Comparison of ENCODE assay signal across 26 mouse cellular contexts in the genomic region with DNA sequence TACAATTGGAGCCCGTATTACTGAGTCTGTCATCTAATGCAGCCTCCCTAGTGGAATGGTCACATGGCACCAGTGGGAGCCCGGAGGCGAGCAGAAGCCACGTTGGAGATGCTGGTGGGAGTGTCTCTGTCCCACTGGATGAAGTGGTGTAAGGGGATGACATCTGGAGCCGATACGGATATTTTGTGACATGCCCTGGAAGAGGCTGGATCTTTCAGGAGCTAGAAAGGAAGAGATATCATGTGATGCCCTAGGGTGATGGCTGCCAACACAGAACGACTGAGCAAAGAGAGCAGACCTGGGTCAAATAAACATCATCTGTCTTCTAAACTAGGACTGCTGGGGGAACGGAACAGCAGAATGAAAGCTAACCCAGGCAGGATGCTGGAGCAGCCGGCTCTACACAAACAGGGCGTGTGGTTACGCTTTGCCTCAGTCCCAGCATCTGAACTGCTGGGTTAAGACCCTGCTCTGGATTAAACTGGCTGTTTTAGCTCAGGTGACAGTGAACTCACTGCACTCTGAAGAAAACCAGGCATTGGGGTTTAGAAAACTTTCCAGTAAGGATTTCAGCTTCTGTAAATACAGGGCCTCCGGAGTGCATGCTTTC.
DNase-seq lines count a peak whose midpoint lies in the region; ATAC-seq lines count a peak whose summit lies in the region.
"Had no signal": no experiment of that assay in that cellular context is flagged by ENCODE, and none has a peak within 500 bp of the region (broad histone marks: within the 10 kb centered on the region; RNA-seq: fewer than 3 reads in every experiment).

No protein-coding gene starts in this region.

- intact Hi-C loops in heart, postnatal 36 days (cut with DNase I): no loop called here

- H3K27me3 ChIP-seq in kidney, embryonic 16.5 days (ENCODE audit: insufficient read depth, low read length): 0 out of 2 replicates have a peak, but pooled peaks cover 4% of the 10 kb centered on the region
- H3K27me3 ChIP-seq in neural tube, embryonic 12.5 days (replicated peaks): no peaks in the 10 kb centered on the region; the same call in 1 of the 2 replicates
- no peaks in the 10 kb centered on the region for H3K27me3 ChIP-seq in stomach, embryonic 15.5 days (replicated peaks)
- H3K27me3 ChIP-seq: Patski had no signal

- ATAC-seq in kidney, embryonic 16.5 days (ENCODE audit: low FRiP score, low TSS enrichment): peak; percentile 83
- peak; percentile 10; the same call in 1 of the 2 replicates for ATAC-seq in neural tube, embryonic 12.5 days (ENCODE audit: low FRiP score, low read depth)
- no peak; the same call in 1 of the 2 replicates for ATAC-seq in stomach, embryonic 15.5 days (ENCODE audit: insufficient read depth, low FRiP score, low read depth)
- ATAC-seq: activated CD4-positive, CD25-positive, alpha-beta regulatory T cell, adult 4 months; CD4-positive, CD25-positive, alpha-beta regulatory T cell, adult 4 months; forebrain, postnatal 0 days; hindbrain, embryonic 16.5 days; Patski had no signal

- DNase-seq in heart, adult 11 months: peak; percentile 71
- DNase-seq in heart, postnatal 36 days: no peak
- DNase-seq in kidney, adult 18-20 months: no peak
- no peak for DNase-seq in neural tube, embryonic 10.5 days (ENCODE audit: extremely low spot score, low spot score)
- no peak for DNase-seq in thymus, postnatal 25 days
- DNase-seq: adrenal gland, postnatal 10 days; cerebellum, adult 11 months; cerebellum, postnatal 10 days; forebrain, postnatal 0 days; gastrocnemius, postnatal 36 days; heart, postnatal 10 days; lung, adult 2 months; right cerebral cortex, postnatal 14 days; spleen, adult 18-20 months had no signal

- no peaks in the 10 kb centered on the region for H3K9me3 ChIP-seq in kidney, embryonic 16.5 days (ENCODE audit: low read length)
- no peaks in the 10 kb centered on the region for H3K9me3 ChIP-seq in neural tube, embryonic 12.5 days
- H3K9me3 ChIP-seq in stomach, embryonic 15.5 days: no peaks in the 10 kb centered on the region
- H3K9me3 ChIP-seq: forebrain, embryonic 10.5 days had no signal

- peak overlapping the region; percentile 21 for H3K4me2 ChIP-seq in kidney, embryonic 16.5 days (replicated peaks; ENCODE audit: low read depth, low read length)
- no peak overlapping the region for H3K4me2 ChIP-seq in neural tube, embryonic 12.5 days (replicated peaks)
- no peak overlapping the region for H3K4me2 ChIP-seq in stomach, embryonic 15.5 days
- H3K4me2 ChIP-seq: heart, embryonic 11.5 days; liver, embryonic 11.5 days; midbrain, embryonic 11.5 days had no signal

- H3K9ac ChIP-seq in kidney, embryonic 16.5 days (replicated peaks; ENCODE audit: low read length): no peak overlapping the region
- no peak overlapping the region for H3K9ac ChIP-seq in neural tube, embryonic 12.5 days
- no peak overlapping the region for H3K9ac ChIP-seq in stomach, embryonic 15.5 days
- H3K9ac ChIP-seq: forebrain, postnatal 0 days had no signal

- H3K4me3 ChIP-seq in kidney, embryonic 16.5 days (ENCODE audit: low read length): 0 out of 2 replicates have a peak overlapping the region, but pooled peaks have one; percentile 2
- no peak overlapping the region for H3K4me3 ChIP-seq in neural tube, embryonic 12.5 days
- H3K4me3 ChIP-seq in stomach, embryonic 15.5 days (replicated peaks): no peak overlapping the region
- H3K4me3 ChIP-seq: forebrain, embryonic 10.5 days had no signal

- H3K4me1 ChIP-seq in kidney, embryonic 16.5 days (ENCODE audit: insufficient read depth, low read length): peaks cover 26% of the 10 kb centered on the region
- H3K4me1 ChIP-seq in neural tube, embryonic 12.5 days: 0 out of 2 replicates have a peak, but pooled peaks cover 15% of the 10 kb centered on the region
- H3K4me1 ChIP-seq in stomach, embryonic 15.5 days: peaks cover 8% of the 10 kb centered on the region; the same call in 1 of the 2 replicates

- H3K27ac ChIP-seq in kidney, embryonic 16.5 days (ENCODE audit: low read length): 0 out of 2 replicates have a peak overlapping the region, but pooled peaks have one; percentile 18
- no peak overlapping the region for H3K27ac ChIP-seq in neural tube, embryonic 12.5 days
- 0 out of 2 replicates have a peak overlapping the region, but pooled peaks have one; percentile 7 for H3K27ac ChIP-seq in stomach, embryonic 15.5 days
- H3K27ac ChIP-seq: forebrain, embryonic 10.5 days; macrophage had no signal

- no peaks in the 10 kb centered on the region for H3K36me3 ChIP-seq in kidney, embryonic 16.5 days (ENCODE audit: insufficient read depth, low read length)
- no peaks in the 10 kb centered on the region for H3K36me3 ChIP-seq in neural tube, embryonic 12.5 days
- H3K36me3 ChIP-seq in stomach, embryonic 15.5 days: no peaks in the 10 kb centered on the region
- H3K36me3 ChIP-seq: forebrain, embryonic 10.5 days had no signal

- WGBS in kidney, embryonic 16.5 days: 18% methylated on average over 12 of the region's 12 CpGs
- 65% methylated on average over 12 of the region's 12 CpGs for WGBS in neural tube, embryonic 12.5 days
- WGBS in stomach, embryonic 15.5 days: 34% methylated on average over 12 of the region's 12 CpGs
